In the genomic region with DNA sequence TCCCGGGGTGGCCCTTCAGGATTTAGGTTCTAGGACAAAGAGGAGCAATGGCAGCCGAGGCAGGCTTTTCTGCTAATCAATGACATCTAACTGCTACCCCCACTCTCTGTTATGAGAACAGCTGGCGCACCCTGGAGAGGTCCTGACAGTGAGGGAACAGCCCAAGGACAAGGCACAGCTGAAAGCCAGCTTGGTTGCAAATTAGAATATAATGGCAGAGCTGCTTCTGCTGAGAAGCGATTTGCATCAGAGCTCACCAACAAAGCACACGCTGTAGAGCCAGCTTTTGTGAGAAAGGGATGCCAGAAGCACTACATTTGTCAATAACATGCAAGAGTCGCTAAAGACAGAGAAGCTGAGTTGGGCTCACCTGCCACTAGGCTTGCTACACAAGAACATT, we compare ENCODE assay signal across 9 mouse cellular contexts.
DNase-seq lines count a peak whose midpoint lies in the region; ATAC-seq and TF ChIP-seq lines count a peak whose summit lies in the region.
"Had no signal": no experiment of that assay in that cellular context is flagged by ENCODE, and none has a peak within 500 bp of the region (broad histone marks: within the 10 kb centered on the region; RNA-seq: fewer than 3 reads in every experiment).

No protein-coding gene starts in this region.

- no peak for TF ChIP-seq POLR2A in kidney, adult 2 months (IDR thresholded peaks at IDR 0.05; ENCODE audit: low read depth, low read length)

- H3K4me2 ChIP-seq in forebrain, embryonic 16.5 days (ENCODE audit: low read length), result 0 out of 2 replicates have a peak overlapping the region, but pooled peaks have one; percentile 4
- H3K4me2 ChIP-seq in midbrain, embryonic 13.5 days (replicated peaks), result peak overlapping the region; percentile 19; the same call in 1 of the 2 replicates
- H3K4me2 ChIP-seq: lung, embryonic 15.5 days had no signal

- H3K9me3 ChIP-seq in forebrain, embryonic 16.5 days (ENCODE audit: control insufficient read depth, low read length), result no peaks in the 10 kb centered on the region
- H3K9me3 ChIP-seq in midbrain, embryonic 13.5 days, result no peaks in the 10 kb centered on the region
- H3K9me3 ChIP-seq: lung, embryonic 15.5 days had no signal

- 4% methylated on average over 6 of the region's 6 CpGs for WGBS in forebrain, embryonic 16.5 days
- 4% methylated on average over 6 of the region's 6 CpGs for WGBS in midbrain, embryonic 13.5 days
- whole genome bisulfite sequencing in kidney, adult 2 months, result 38% methylated on average over 6 of the region's 6 CpGs

- H3K4me3 ChIP-seq in forebrain, embryonic 16.5 days (replicated peaks; ENCODE audit: low read length), result no peak overlapping the region
- no peak overlapping the region for H3K4me3 ChIP-seq in midbrain, embryonic 13.5 days (replicated peaks)
- H3K4me3 ChIP-seq in kidney, adult 2 months (ENCODE audit: insufficient read depth, low read depth, low read length), result no peak overlapping the region
- H3K4me3 ChIP-seq: lung, embryonic 15.5 days had no signal

- peaks cover 14% of the 10 kb centered on the region for H3K4me1 ChIP-seq in forebrain, embryonic 16.5 days (replicated peaks; ENCODE audit: control insufficient read depth, insufficient read depth, low read length)
- H3K4me1 ChIP-seq in midbrain, embryonic 13.5 days (replicated peaks), result peaks cover 45% of the 10 kb centered on the region
- H3K4me1 ChIP-seq in kidney, adult 2 months (ENCODE audit: control insufficient read depth, insufficient read depth, low read length), result no peaks in the 10 kb centered on the region

- no peaks in the 10 kb centered on the region for H3K27me3 ChIP-seq in forebrain, embryonic 16.5 days (replicated peaks; ENCODE audit: control insufficient read depth, insufficient read depth, low read length)
- no peaks in the 10 kb centered on the region for H3K27me3 ChIP-seq in midbrain, embryonic 13.5 days
- H3K27me3 ChIP-seq in kidney, adult 2 months (replicated peaks; ENCODE audit: control insufficient read depth, insufficient read depth, low read length), result no peaks in the 10 kb centered on the region
- H3K27me3 ChIP-seq: lung, embryonic 15.5 days had no signal

- H3K27ac ChIP-seq in forebrain, embryonic 16.5 days (ENCODE audit: low read length), result peak overlapping the region; percentile 69
- H3K27ac ChIP-seq in midbrain, embryonic 13.5 days, result peak overlapping the region; percentile 79
- no peak overlapping the region for H3K27ac ChIP-seq in kidney, adult 2 months (ENCODE audit: insufficient read depth, low read depth, low read length)
- H3K27ac ChIP-seq: lung, embryonic 15.5 days had no signal

- no peak for TF ChIP-seq CTCF in kidney, adult 2 months (conservative IDR thresholded peaks at IDR 0.05; ENCODE audit: insufficient read depth, insufficient read length, low read depth, low read length)

- ATAC-seq in forebrain, embryonic 16.5 days, result peak; percentile 82
- peak; percentile 87 for ATAC-seq in midbrain, embryonic 13.5 days

- peak; percentile 1 for DNase-seq in cerebellum, adult 9-10 months
- no peak for DNase-seq in cerebellum, adult 11 months
- DNase-seq in R1 (ENCODE audit: low read depth, low spot score), result peak; percentile 87
- DNase-seq in kidney, adult 2 months, result no peak
- no peak for DNase-seq in spleen, postnatal 10 days (ENCODE audit: low spot score in 2 of 2)
- DNase-seq in heart, adult 8-10 months (ENCODE audit: low spot score), result no peak

- 0 out of 2 replicates have a peak overlapping the region, but pooled peaks have one; percentile 16 for H3K9ac ChIP-seq in forebrain, embryonic 16.5 days (replicated peaks; ENCODE audit: low read depth, low read length)
- H3K9ac ChIP-seq in midbrain, embryonic 13.5 days (replicated peaks), result no peak overlapping the region
- H3K9ac ChIP-seq: lung, embryonic 15.5 days had no signal

- H3K36me3 ChIP-seq in forebrain, embryonic 16.5 days (ENCODE audit: control insufficient read depth, insufficient read depth), result no peaks in the 10 kb centered on the region
- H3K36me3 ChIP-seq in midbrain, embryonic 13.5 days, result no peaks in the 10 kb centered on the region
- no peaks in the 10 kb centered on the region for H3K36me3 ChIP-seq in kidney, adult 2 months (ENCODE audit: control insufficient read depth, insufficient read depth, low read length)
- H3K36me3 ChIP-seq: lung, embryonic 15.5 days had no signal

Comparison
In these comparisons a context has a peak if more than half of its experiments do, and no peak if none do; other contexts are left out.
1. DNase-seq: peak in cerebellum, adult 9-10 months (single experiment) and R1 (single experiment); none in cerebellum, adult 11 months (single experiment), kidney, adult 2 months (single experiment), spleen, postnatal 10 days (0 of 2) and heart, adult 8-10 months (single experiment).